Mouse (Mus musculus) liver, embryonic 11.5 days (tissue): ENCODE results near the gene Zfp568. TPM values are rescaled to one million over a fixed set of nuclear protein-coding genes. Genes with fewer than 3 reads are reported as not detected.

Experiments
- ATAC-seq: fragments of 200-750 bp; cut with Nextera tagmentation; replicated peaks from 2 replicates; pipeline ENCODE4 v1.8.0; 2017; ENCODE audit warnings: moderate number of reproducible peaks, mild to moderate bottlenecking, moderate TSS enrichment, moderate library complexity; ENCODE audit not compliant: low FRiP score
- DNase-seq: peaks from one replicate; pipeline ENCODE4 v3.0.0-alpha.2; 2017; ENCODE audit warnings: low spot score
- H3K27ac ChIP-seq: fragments of 300-500 bp; sonication (generic); 2 replicates; pipeline ENCODE4 v1.5.1; 2014; ENCODE audit warnings: mild to moderate bottlenecking, low read depth, low read length, control low read depth
- H3K27me3 ChIP-seq: fragments of 300-500 bp; sonication (generic); replicated peaks from 2 replicates; pipeline ENCODE4 v1.6.1; 2014; ENCODE audit warnings: low read length, mixed read lengths; ENCODE audit not compliant: control insufficient read depth, insufficient read depth
- H3K36me3 ChIP-seq: fragments of 300-500 bp; sonication (generic); 2 replicates; pipeline ENCODE4 v1.6.1; 2014; ENCODE audit warnings: mild to moderate bottlenecking, low read length, moderate library complexity, mixed read lengths; ENCODE audit not compliant: control insufficient read depth, insufficient read depth
- H3K4me1 ChIP-seq: fragments of 300-500 bp; sonication (generic); replicated peaks from 2 replicates; pipeline ENCODE4 v1.6.1; 2014; ENCODE audit warnings: low read length, mixed read lengths; ENCODE audit not compliant: control insufficient read depth, insufficient read depth
- H3K4me2 ChIP-seq: fragments of 300-500 bp; sonication (generic); 2 replicates; pipeline ENCODE4 v1.6.1; 2014; ENCODE audit warnings: mild to moderate bottlenecking, control low read depth, moderate library complexity
- H3K4me3 ChIP-seq: fragments of 300-500 bp; sonication (generic); 2 replicates; pipeline ENCODE4 v1.5.1; 2014; ENCODE audit warnings: low read depth, low read length, control low read depth
- H3K9ac ChIP-seq: fragments of 300-500 bp; sonication (generic); 2 replicates; pipeline ENCODE4 v1.6.1; 2014; ENCODE audit warnings: low read depth, low read length, control low read depth
- H3K9me3 ChIP-seq: fragments of 300-500 bp; sonication (generic); 2 replicates; pipeline ENCODE4 v1.6.1; 2016; ENCODE audit warnings: low read length, inconsistent platforms, mixed read lengths; ENCODE audit not compliant: control insufficient read depth
- WGBS: fragments of 180-500 bp; shearing (Covaris S2); extraction: QIAGEN DNeasy Blood & Tissue Kit; methylation state at CpG from one replicate; pipeline ENCODE4 v1.1.7; 2014; 5-methylcytosine and 5-hydroxymethylcytosine counted together
- polyA plus RNA-seq: library from polyadenylated mRNA; unstranded; fragments of >200 nt; fragmentation: Nextera tagmentation; extraction: Ambion mirVana; gene quantifications from 2 replicates; pipeline ENCODE4 v1.2.1, GENCODE M21; 2014

The Zfp568 gene
- polyA plus RNA-seq, 1 experiment from 2014 or later = 23.6 TPM

DNA sequence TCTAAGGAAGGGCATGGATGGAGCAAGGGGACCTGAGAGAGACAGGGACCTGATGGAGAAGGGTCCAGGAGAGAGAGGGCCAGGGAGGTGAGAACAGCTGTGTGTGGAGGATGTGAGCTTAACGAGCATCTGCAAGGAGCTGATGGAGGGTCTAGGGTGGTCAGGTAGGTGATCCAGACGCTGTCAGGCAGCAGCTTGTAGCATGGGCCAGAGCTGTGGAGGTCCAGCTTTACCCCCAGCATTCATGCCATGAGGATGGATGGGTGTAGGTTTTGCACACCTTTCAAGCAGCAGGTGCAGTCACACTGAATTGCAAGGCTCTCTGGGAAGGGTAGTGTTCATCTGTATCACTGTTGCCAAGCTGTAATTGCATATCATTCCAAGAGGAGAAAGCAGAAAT lies 35.8 kb downstream of the Zfp568 start:
- no peak for ATAC-seq
- Histone ChIP-seq H3K27me3 (no peaks in the 10 kb centered on the region), H3K4me2 (no peak overlapping the region), H3K4me1 (no peaks in the 10 kb centered on the region), H3K9me3 (no peaks in the 10 kb centered on the region), H3K27ac (no peak overlapping the region), H3K36me3 (peaks cover 57% of the 10 kb centered on the region), H3K9ac (no peak overlapping the region), H3K4me3 (no peak overlapping the region)
- DNase-seq = no peak
- WGBS = 87% methylated on average over 2 of the region's 2 CpGs

DNA sequence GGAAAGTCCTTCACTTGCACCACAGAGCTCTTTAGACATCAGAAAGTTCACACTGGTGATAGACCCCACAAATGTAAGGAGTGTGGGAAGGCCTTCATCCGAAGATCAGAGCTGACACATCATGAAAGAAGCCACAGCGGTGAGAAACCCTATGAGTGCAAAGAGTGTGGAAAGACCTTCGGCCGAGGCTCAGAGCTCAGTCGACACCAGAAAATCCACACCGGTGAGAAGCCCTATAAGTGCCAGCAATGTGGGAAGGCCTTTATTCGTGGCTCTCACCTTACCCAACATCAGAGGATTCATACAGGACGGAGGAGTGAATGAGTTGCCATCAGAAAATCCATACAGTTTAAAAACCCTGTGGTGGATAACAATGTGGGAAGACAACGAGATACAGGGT lies 39.6 kb downstream of the Zfp568 start:
- WGBS = 93% methylated on average over 9 of the region's 9 CpGs
- Histone ChIP-seq H3K27me3 (no peaks in the 10 kb centered on the region), H3K4me3 (no peak overlapping the region), H3K9me3 (no peaks in the 10 kb centered on the region), H3K27ac (no peak overlapping the region), H3K4me2 (no peak overlapping the region), H3K36me3 (peaks cover 38% of the 10 kb centered on the region), H3K4me1 (no peaks in the 10 kb centered on the region), H3K9ac (no peak overlapping the region)
- ATAC-seq = no peak
- DNase-seq = no peak

DNA sequence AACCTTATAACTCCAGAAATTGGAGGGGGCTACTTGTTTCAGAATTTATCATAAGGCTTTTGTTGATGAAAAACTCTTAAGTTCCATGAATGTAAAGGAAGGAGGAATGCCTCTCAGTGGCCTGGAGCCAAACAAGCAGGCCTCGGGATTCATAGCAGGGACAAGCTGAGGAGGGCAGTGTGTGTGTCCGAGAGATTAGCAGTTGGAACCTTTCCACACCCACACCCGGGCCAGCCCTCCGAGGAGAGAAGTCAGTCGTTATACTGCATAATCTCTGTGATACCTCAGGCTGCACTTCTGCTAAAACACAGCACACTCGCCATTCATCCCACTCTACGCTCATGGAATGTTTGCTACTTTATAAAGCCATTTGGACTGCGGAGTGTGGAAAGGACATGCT lies 40.0 kb downstream of the Zfp568 start:
- ATAC-seq (no peak), DNase-seq (no peak)
- no peak overlapping the region for H3K4me2 ChIP-seq
- 88% methylated on average over 8 of the region's 8 CpGs for WGBS
- H3K4me3 ChIP-seq = no peak overlapping the region
- no peaks in the 10 kb centered on the region for H3K9me3 ChIP-seq
- H3K4me1 ChIP-seq = no peaks in the 10 kb centered on the region
- H3K36me3 ChIP-seq = peaks cover 33% of the 10 kb centered on the region
- no peaks in the 10 kb centered on the region for H3K27me3 ChIP-seq
- no peak overlapping the region for H3K9ac ChIP-seq
- H3K27ac ChIP-seq = no peak overlapping the region

DNA sequence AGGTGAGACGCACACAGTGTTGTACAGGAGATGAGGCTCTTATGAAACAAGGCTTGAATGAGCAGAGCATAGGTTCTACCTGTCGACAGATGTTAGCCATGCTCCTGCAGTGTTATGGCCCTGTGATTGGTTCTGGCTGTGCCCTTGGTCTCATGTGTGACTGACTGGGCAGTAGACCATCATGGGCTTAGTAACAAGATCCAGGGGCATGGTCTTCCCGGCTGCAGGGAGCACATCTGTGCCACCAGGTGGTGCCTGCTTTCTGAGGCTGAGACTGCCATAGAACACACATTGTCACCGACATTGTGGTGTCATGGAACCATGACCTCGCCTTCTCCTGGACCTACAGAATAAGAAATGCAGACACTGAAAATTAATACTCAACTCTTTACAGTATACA lies 41.6 kb downstream of the Zfp568 start:
- Histone ChIP-seq H3K4me1 (no peaks in the 10 kb centered on the region), H3K4me2 (no peak overlapping the region), H3K9me3 (no peaks in the 10 kb centered on the region), H3K4me3 (no peak overlapping the region), H3K27ac (no peak overlapping the region), H3K9ac (no peak overlapping the region), H3K36me3 (peaks cover 26% of the 10 kb centered on the region), H3K27me3 (no peaks in the 10 kb centered on the region)
- no peak for ATAC-seq
- DNase-seq = no peak
- WGBS = 79% methylated on average over 5 of the region's 5 CpGs

DNA sequence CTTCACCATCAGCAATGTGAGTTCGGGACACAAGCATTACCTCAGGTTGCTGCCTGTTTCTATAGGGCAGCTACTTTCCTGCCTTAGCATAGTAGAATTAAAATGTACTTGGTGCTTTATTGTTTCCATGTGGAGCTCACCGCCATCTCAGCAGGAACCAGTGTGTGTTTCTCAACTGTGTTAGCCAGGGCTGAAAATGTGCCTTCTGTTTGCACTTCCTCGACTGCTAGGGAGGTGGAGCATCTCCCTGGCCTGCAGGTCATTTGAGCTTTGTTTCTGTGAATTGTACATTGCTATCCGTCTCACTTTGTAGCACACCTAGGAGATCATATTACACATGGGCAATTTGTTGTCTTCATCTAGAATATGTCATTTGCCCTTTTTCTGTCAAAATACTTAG lies 43.6 kb downstream of the Zfp568 start:
- no peaks in the 10 kb centered on the region for H3K9me3 ChIP-seq
- no peak overlapping the region for H3K9ac ChIP-seq
- DNase-seq (no peak), ATAC-seq (no peak)
- H3K4me2 ChIP-seq = no peak overlapping the region
- no peaks in the 10 kb centered on the region for H3K27me3 ChIP-seq
- peaks cover 24% of the 10 kb centered on the region for H3K36me3 ChIP-seq
- no peaks in the 10 kb centered on the region for H3K4me1 ChIP-seq
- H3K27ac ChIP-seq = no peak overlapping the region
- 80% methylated on average over 4 of the region's 4 CpGs for WGBS
- H3K4me3 ChIP-seq = no peak overlapping the region

DNA sequence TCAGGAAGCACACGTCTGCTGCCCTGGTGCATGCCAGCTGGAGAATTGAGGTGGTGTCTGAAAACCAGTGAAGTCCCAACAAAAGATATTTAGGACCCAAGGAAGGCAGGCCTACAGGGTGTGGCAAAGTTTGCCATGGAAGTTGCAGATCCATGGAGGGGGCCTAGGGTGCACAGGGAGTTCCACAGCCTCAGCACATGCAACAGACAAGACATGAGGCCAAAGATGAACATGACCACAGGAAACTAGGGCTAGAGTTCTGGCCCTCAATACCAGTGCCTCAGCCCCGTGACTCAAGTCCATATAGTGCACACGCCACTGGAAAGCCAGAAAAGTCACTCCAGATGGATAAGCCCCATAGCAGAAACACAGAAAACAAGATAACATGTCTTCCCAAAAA lies 44.8 kb downstream of the Zfp568 start:
- Histone ChIP-seq H3K4me2 (no peak overlapping the region), H3K4me1 (no peaks in the 10 kb centered on the region), H3K9ac (no peak overlapping the region), H3K4me3 (no peak overlapping the region), H3K36me3 (peaks cover 13% of the 10 kb centered on the region), H3K9me3 (no peaks in the 10 kb centered on the region), H3K27me3 (no peaks in the 10 kb centered on the region), H3K27ac (no peak overlapping the region)
- WGBS = 89% methylated on average over 3 of the region's 3 CpGs
- DNase-seq = no peak
- no peak for ATAC-seq

DNA sequence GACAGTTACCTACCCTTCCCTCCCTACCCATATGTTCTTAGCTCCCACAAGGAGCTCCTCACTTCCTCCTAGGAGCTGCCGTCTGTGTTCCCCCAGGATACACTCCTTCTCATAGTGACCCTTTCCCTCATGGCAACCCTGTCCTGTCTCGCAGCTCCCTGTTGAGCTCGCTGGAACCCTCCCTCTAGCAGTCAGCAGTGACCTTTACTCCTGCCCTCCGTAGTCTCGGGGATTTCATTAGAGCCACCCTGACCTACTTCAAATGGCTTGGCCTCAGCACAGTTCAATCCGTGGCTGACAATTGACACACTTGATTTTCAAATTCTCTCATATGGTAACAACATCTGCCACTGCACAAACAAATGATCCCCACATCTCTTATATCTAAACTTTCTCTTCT lies 46.9 kb downstream of the Zfp568 start:
- H3K4me3 ChIP-seq = no peak overlapping the region
- no peaks in the 10 kb centered on the region for H3K4me1 ChIP-seq
- no peaks in the 10 kb centered on the region for H3K27me3 ChIP-seq
- no peaks in the 10 kb centered on the region for H3K9me3 ChIP-seq
- WGBS = 42% methylated on average over 6 of the region's 6 CpGs
- H3K4me2 ChIP-seq = no peak overlapping the region
- ATAC-seq (no peak), DNase-seq (no peak)
- H3K9ac ChIP-seq = no peak overlapping the region
- H3K36me3 ChIP-seq = peaks cover 5% of the 10 kb centered on the region; the same call in 1 of the 2 replicates
- no peak overlapping the region for H3K27ac ChIP-seq

DNA sequence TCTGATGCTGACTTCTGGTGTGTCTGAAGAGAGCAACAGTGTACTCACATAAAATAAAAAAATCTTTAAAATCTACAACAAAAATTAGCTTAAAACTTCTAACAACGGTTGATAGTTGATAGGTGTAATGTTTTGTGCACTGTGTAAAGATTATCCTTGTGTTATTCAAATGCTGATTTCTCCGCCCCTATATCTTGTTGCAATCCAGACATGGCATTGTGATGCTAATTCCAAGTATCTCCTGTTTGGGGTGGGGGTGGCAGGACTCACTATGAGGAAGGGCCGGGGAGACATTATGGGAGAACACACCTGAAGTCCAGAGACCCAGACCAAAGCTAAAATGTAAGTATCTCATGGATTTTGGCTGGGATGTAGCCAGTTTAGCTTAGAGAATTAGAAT lies 47.6 kb downstream of the Zfp568 start:
- Histone ChIP-seq H3K9ac (no peak overlapping the region), H3K4me3 (no peak overlapping the region), H3K4me2 (no peak overlapping the region), H3K27me3 (no peaks in the 10 kb centered on the region), H3K9me3 (no peaks in the 10 kb centered on the region), H3K4me1 (no peaks in the 10 kb centered on the region), H3K36me3 (no peaks in the 10 kb centered on the region; the same call in 1 of the 2 replicates), H3K27ac (no peak overlapping the region)
- ATAC-seq (no peak), DNase-seq (no peak)
- WGBS = 85% methylated on average over 3 of the region's 3 CpGs

DNA sequence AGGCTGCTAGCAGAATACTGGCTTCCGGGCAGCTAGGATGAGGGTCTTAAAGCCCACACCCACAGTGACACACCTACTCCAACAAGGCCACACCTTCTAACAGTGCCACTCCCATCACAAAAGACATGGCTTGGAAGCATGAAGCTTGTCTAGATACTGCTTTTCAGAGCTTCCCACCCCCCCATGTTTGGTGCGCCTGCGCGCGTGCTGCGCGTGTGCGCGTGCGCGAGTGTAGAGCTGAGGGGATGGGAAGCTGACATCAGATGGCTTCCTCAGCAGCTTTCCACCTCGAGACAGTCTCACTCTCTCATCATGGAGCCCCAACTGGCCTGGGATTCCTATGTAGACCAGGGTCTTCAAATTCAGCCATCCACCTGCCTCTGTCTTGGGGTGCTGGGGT lies 50.6 kb downstream of the Zfp568 start:
- 89% methylated on average over 12 of the region's 12 CpGs for WGBS
- Histone ChIP-seq H3K9ac (no peak overlapping the region), H3K27me3 (no peaks in the 10 kb centered on the region), H3K4me3 (no peak overlapping the region), H3K4me2 (no peak overlapping the region), H3K9me3 (no peaks in the 10 kb centered on the region), H3K36me3 (no peaks in the 10 kb centered on the region), H3K27ac (no peak overlapping the region), H3K4me1 (no peaks in the 10 kb centered on the region)
- DNase-seq (no peak), ATAC-seq (no peak)
